ENCODE assay signal across 9 mouse cellular contexts in genomic region chr5:107200853-107201341, GRCm38 (mm10).
DNase-seq lines count a peak whose midpoint lies in the region; ATAC-seq and TF ChIP-seq lines count a peak whose summit lies in the region.
"Had no signal": no experiment of that assay in that cellular context is flagged by ENCODE, and none has a peak within 500 bp of the region (broad histone marks: within the 10 kb centered on the region; RNA-seq: fewer than 3 reads in every experiment).

No protein-coding gene starts in this region.

- peaks cover 30% of the 10 kb centered on the region for H3K4me1 ChIP-seq in heart, postnatal 0 days (ENCODE audit: control insufficient read depth, insufficient read depth)
- peaks cover 67% of the 10 kb centered on the region for H3K4me1 ChIP-seq in limb, embryonic 12.5 days (replicated peaks)

- no peaks in the 10 kb centered on the region for H3K9me3 ChIP-seq in heart, postnatal 0 days (replicated peaks; ENCODE audit: control insufficient read depth, low read length)
- no peaks in the 10 kb centered on the region for H3K9me3 ChIP-seq in limb, embryonic 12.5 days
- H3K9me3 ChIP-seq: liver, embryonic 15.5 days had no signal

- H3K9ac ChIP-seq in heart, postnatal 0 days (replicated peaks; ENCODE audit: low read depth, low read length) = no peak overlapping the region
- no peak overlapping the region for H3K9ac ChIP-seq in limb, embryonic 12.5 days (replicated peaks)
- H3K9ac ChIP-seq: liver, embryonic 15.5 days had no signal

- TF ChIP-seq CTCF in heart, postnatal 0 days (IDR thresholded peaks at IDR 0.05; ENCODE audit: low read depth) = no peak

- 57% methylated on average over 12 of the region's 12 CpGs for WGBS in heart, postnatal 0 days
- 21% methylated on average over 12 of the region's 12 CpGs for WGBS in limb, embryonic 12.5 days

- ATAC-seq in activated CD4-positive, CD25-positive, alpha-beta regulatory T cell, adult 4 months = peak; percentile 53
- ATAC-seq in heart, postnatal 0 days (ENCODE audit: insufficient read depth, low read depth) = peak; percentile 21; the same call in 1 of the 2 replicates
- no peak for ATAC-seq in limb, embryonic 12.5 days (ENCODE audit: insufficient number of reproducible peaks, insufficient read depth, low FRiP score, low TSS enrichment, low read depth)
- ATAC-seq in monocyte, adult 5-6 weeks (replicated peaks; ENCODE audit: insufficient number of reproducible peaks, low FRiP score, low TSS enrichment, poor library complexity, severe bottlenecking) = no peak

- H3K27ac ChIP-seq in heart, postnatal 0 days (ENCODE audit: low read depth) = peak overlapping the region; percentile 40; the same call in 1 of the 2 replicates
- peak overlapping the region; percentile 90 for H3K27ac ChIP-seq in limb, embryonic 12.5 days
- H3K27ac ChIP-seq: liver, embryonic 15.5 days had no signal

- no peak overlapping the region for H3K4me3 ChIP-seq in heart, postnatal 0 days (ENCODE audit: low read depth, low read length)
- H3K4me3 ChIP-seq in limb, embryonic 12.5 days (replicated peaks) = no peak overlapping the region
- H3K4me3 ChIP-seq: liver, embryonic 15.5 days had no signal

- no peak overlapping the region for H3K4me2 ChIP-seq in heart, postnatal 0 days (ENCODE audit: low read depth, low read length)
- peak overlapping the region; percentile 29 for H3K4me2 ChIP-seq in limb, embryonic 12.5 days
- H3K4me2 ChIP-seq: liver, embryonic 15.5 days had no signal

- no peaks in the 10 kb centered on the region for H3K36me3 ChIP-seq in heart, postnatal 0 days (replicated peaks; ENCODE audit: control insufficient read depth, insufficient read depth, low read length)
- H3K36me3 ChIP-seq in limb, embryonic 12.5 days = peaks cover 3% of the 10 kb centered on the region; the same call in 1 of the 2 replicates
- H3K36me3 ChIP-seq: liver, embryonic 15.5 days had no signal

- no peak for TF ChIP-seq EP300 in heart, postnatal 0 days (IDR thresholded peaks at IDR 0.05; ENCODE audit: low read depth)

- DNase-seq in 3134 (ENCODE audit: extremely low read depth, insufficient read length, low spot score) = peak; percentile 74
- no peak for DNase-seq in heart, postnatal 0 days (ENCODE audit: low spot score)
- peak; percentile 42 for DNase-seq in thymus, postnatal 14 days
- DNase-seq in left cerebral cortex, adult 18-20 months (ENCODE audit: low spot score in 2 of 2) = no peak
- DNase-seq in layer of hippocampus, postnatal 14 days (ENCODE audit: low spot score in 2 of 2) = no peak

- no peaks in the 10 kb centered on the region for H3K27me3 ChIP-seq in heart, postnatal 0 days (ENCODE audit: control insufficient read depth, insufficient read depth, low read length)
- H3K27me3 ChIP-seq in limb, embryonic 12.5 days = no peaks in the 10 kb centered on the region
- H3K27me3 ChIP-seq: liver, embryonic 15.5 days had no signal

Comparison
In these comparisons a context has a peak if more than half of its experiments do, and no peak if none do; other contexts are left out.
1. DNase-seq: peak in 3134 (single experiment) and thymus, postnatal 14 days (single experiment); none in heart, postnatal 0 days (single experiment), left cerebral cortex, adult 18-20 months (0 of 2) and layer of hippocampus, postnatal 14 days (0 of 2).
2. ATAC-seq: peak in activated CD4-positive, CD25-positive, alpha-beta regulatory T cell, adult 4 months (single experiment) and heart, postnatal 0 days (single experiment); none in limb, embryonic 12.5 days (single experiment) and monocyte, adult 5-6 weeks (single experiment).